Mouse (Mus musculus): ENCODE data around the gene Hoxd10.

DNA sequence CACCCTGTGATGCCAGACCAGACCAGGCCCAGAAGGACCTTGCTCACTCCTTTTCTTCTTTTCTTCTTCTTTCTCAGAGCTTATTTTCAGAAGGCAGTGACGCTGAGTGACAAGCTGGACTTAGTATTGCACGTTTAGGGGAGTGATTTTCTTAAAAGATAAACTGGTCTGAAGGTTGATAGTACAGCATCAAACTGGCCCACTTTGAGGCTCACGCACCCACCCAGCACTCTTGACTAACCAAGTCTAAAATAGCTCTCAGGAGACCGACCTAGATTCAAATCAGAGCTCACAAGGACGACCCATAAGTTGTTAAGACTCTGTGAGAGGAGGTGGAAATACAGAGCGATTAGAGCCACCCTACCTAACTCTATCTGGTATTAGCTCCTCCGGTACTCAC, 25.3 kb upstream of the Hoxd10 start:
- no peak for TF ChIP-seq CTCF (conservative IDR thresholded peaks at IDR 0.05; ENCODE audit: low read length)
- TF ChIP-seq NANOG (IDR thresholded peaks at IDR 0.05; ENCODE audit: borderline replicate concordance, low read length): no peak
- TF ChIP-seq POU5F1 (IDR thresholded peaks at IDR 0.05; ENCODE audit: borderline replicate concordance, low read length): no peak

Measured in E14TG2a.4 (cell line).